Mouse (Mus musculus): Measurements from ENCODE around the gene Phactr3.

DNA sequence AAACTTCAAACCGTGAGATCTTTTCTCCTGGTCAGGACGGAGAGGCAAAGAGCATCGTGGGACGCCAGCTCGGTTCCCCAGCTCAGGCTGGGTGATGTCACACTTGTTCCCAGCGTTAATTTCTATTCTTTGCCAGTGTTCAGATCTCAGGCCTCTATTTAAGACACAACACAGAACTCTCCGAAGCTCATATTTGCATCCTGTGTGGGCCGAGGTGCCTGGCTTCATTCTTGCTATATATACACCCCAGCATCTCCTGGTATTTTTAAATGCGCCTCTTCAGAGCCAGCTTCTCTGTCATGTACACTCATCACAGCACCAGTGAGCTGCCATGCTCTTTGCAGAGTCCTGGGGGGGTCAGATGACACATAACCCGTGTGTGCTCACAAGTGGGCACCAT is 85.7 kb downstream of the Phactr3 start:
- TF ChIP-seq POLR2A (IDR thresholded peaks at IDR 0.05; ENCODE audit: borderline replicate concordance, low read depth, low read length): no peak
- no peak for TF ChIP-seq CTCF (IDR thresholded peaks at IDR 0.05; ENCODE audit: low read depth, low read length)

All from bone marrow macrophage, adult 2 months (primary cell).